Mouse (Mus musculus): Measurements from ENCODE around the gene Fam149b.

The Fam149b gene

GRCm38 (mm10) chr14:20392326-20392725 is 44.4 kb downstream of the Fam149b start:
- no peak for DNase-seq

GRCm38 (mm10) chr14:20393205-20393913 is 45.4 kb downstream of the Fam149b start, which contains the start of gene Mrps16:
Mrps16 (minus strand) TSS chr14:20393634.
- peak; percentile 95 to 99 for DNase-seq

GRCm38 (mm10) chr14:20397220-20397619 is 49.3 kb downstream of the Fam149b start:
- no peak for DNase-seq

- DNase-seq: peak; percentile 48 to 51
Measured at GRCm38 (mm10) chr14:20398864-20399263, 50.9 kb downstream of the Fam149b start.

GRCm38 (mm10) chr14:20400071-20400470 is 52.1 kb downstream of the Fam149b start:
- DNase-seq: peak; percentile 46 to 66

GRCm38 (mm10) chr14:20422257-20422656 is 74.3 kb downstream of the Fam149b start:
- DNase-seq: peak in 1 of 2 experiments; percentile 32

- no peak for DNase-seq
Measured at GRCm38 (mm10) chr14:20423046-20423445, 75.1 kb downstream of the Fam149b start.

- no peak for DNase-seq
Measured at GRCm38 (mm10) chr14:20428593-20428992, 80.6 kb downstream of the Fam149b start.

- no peak for DNase-seq
Measured at GRCm38 (mm10) chr14:20429833-20430232, 81.9 kb downstream of the Fam149b start.

- no peak for DNase-seq
Measured at GRCm38 (mm10) chr14:20431726-20432125, 83.8 kb downstream of the Fam149b start.

- no peak for DNase-seq
Measured at GRCm38 (mm10) chr14:20432420-20432819, 84.5 kb downstream of the Fam149b start.

Measured in kidney, postnatal 25 days (tissue).